Mouse (Mus musculus): ENCODE measurements at regions not wholly inside any gene's neighbourhood (a gene's known extent, or its start where the extent isn't known, plus 50 kb on each side); places are given as distances from the start of the nearest gene placed in this dataset.

DNA sequence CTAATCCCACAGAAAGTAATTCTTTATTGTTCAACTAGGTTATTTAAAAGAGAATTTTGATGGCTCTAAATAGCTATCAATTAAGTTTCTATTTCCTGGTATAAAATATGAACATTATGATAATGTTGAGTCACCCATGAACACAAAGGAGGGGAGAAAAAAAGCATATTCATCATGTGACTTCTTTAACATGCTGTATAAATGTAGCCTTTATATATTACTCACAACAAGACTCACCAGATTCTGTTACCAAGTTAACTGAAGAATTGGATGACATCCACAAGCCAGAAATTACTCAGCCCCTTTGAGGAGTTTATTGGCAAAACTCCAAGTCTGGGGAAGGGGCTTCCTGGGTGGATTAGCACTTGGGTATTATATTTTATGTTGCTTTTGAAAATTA is 648.5 kb downstream of the Tfap2b start:
- TF ChIP-seq CTCF (conservative IDR thresholded peaks at IDR 0.05; ENCODE audit: low read length) (no peak), POU5F1 (IDR thresholded peaks at IDR 0.05; ENCODE audit: borderline replicate concordance, low read length) (no peak)

Data from E14TG2a.4 (cell line).